In genomic region chr5:59138316-59138715, GRCm38 (mm10) we compare ENCODE assay signal across 19 mouse cellular contexts.
A peak's percentile ranks its signal among the peaks of the same experiment; 100 is the strongest.
DNase-seq lines count a peak whose midpoint lies in the region; ATAC-seq and TF ChIP-seq lines count a peak whose summit lies in the region.
"Had no signal": no experiment of that assay in that cellular context is flagged by ENCODE, and none has a peak within 500 bp of the region (broad histone marks: within the 10 kb centered on the region; RNA-seq: fewer than 3 reads in every experiment).

No protein-coding gene starts in this region.

- no peak overlapping the region for H3K4me2 ChIP-seq in embryonic facial prominence, embryonic 14.5 days (ENCODE audit: low read depth, low read length)
- H3K4me2 ChIP-seq in midbrain, embryonic 13.5 days (replicated peaks) = no peak overlapping the region; the same call in 1 of the 2 replicates
- H3K4me2 ChIP-seq in midbrain, embryonic 11.5 days = peak overlapping the region; percentile 4; the same call in 1 of the 2 replicates
- H3K4me2 ChIP-seq in midbrain, postnatal 0 days (ENCODE audit: low read depth, low read length, poor library complexity, severe bottlenecking) = peak overlapping the region; percentile 15; the same call in 1 of the 2 replicates
- H3K4me2 ChIP-seq: embryonic facial prominence, embryonic 12.5 days; forebrain, embryonic 12.5 days; heart, embryonic 11.5 days; heart, embryonic 15.5 days; hindbrain, embryonic 14.5 days had no signal

- H3K9me3 ChIP-seq in embryonic facial prominence, embryonic 14.5 days (ENCODE audit: control insufficient read depth, low read length) = no peaks in the 10 kb centered on the region
- no peaks in the 10 kb centered on the region for H3K9me3 ChIP-seq in embryonic facial prominence, embryonic 10.5 days
- no peaks in the 10 kb centered on the region for H3K9me3 ChIP-seq in midbrain, embryonic 10.5 days (replicated peaks)
- H3K9me3 ChIP-seq in midbrain, embryonic 13.5 days = no peaks in the 10 kb centered on the region
- H3K9me3 ChIP-seq in midbrain, embryonic 11.5 days (ENCODE audit: control insufficient read depth, low read length) = no peaks in the 10 kb centered on the region
- H3K9me3 ChIP-seq in midbrain, postnatal 0 days (ENCODE audit: low read length) = no peaks in the 10 kb centered on the region
- H3K9me3 ChIP-seq: embryonic facial prominence, embryonic 12.5 days; forebrain, embryonic 12.5 days; heart, embryonic 15.5 days; hindbrain, embryonic 10.5 days had no signal

- H3K4me3 ChIP-seq in embryonic facial prominence, embryonic 14.5 days (ENCODE audit: low read depth, low read length) = no peak overlapping the region
- H3K4me3 ChIP-seq in embryonic facial prominence, embryonic 10.5 days = no peak overlapping the region
- H3K4me3 ChIP-seq in midbrain, embryonic 10.5 days = no peak overlapping the region
- H3K4me3 ChIP-seq in midbrain, embryonic 13.5 days (replicated peaks) = no peak overlapping the region
- H3K4me3 ChIP-seq in midbrain, embryonic 11.5 days (ENCODE audit: low read depth, low read length) = no peak overlapping the region
- H3K4me3 ChIP-seq in midbrain, postnatal 0 days (ENCODE audit: low read depth, low read length) = no peak overlapping the region
- H3K4me3 ChIP-seq: embryonic facial prominence, embryonic 12.5 days; forebrain, embryonic 12.5 days; heart, adult 2 months; heart, embryonic 15.5 days; hindbrain, embryonic 10.5 days had no signal

- no peak overlapping the region for H3K9ac ChIP-seq in embryonic facial prominence, embryonic 14.5 days (ENCODE audit: low read depth, low read length)
- H3K9ac ChIP-seq in midbrain, embryonic 13.5 days (replicated peaks) = no peak overlapping the region
- no peak overlapping the region for H3K9ac ChIP-seq in midbrain, embryonic 11.5 days (ENCODE audit: low read length)
- H3K9ac ChIP-seq in midbrain, postnatal 0 days (replicated peaks; ENCODE audit: low read length, poor library complexity, severe bottlenecking) = no peak overlapping the region
- H3K9ac ChIP-seq: embryonic facial prominence, embryonic 12.5 days; forebrain, embryonic 12.5 days; heart, embryonic 15.5 days; hindbrain, embryonic 14.5 days had no signal

- no peak for TF ChIP-seq CTCF in midbrain, postnatal 0 days (IDR thresholded peaks at IDR 0.05)

- no peaks in the 10 kb centered on the region for H3K4me1 ChIP-seq in embryonic facial prominence, embryonic 14.5 days (ENCODE audit: control insufficient read depth, insufficient read depth, low read length)
- no peaks in the 10 kb centered on the region for H3K4me1 ChIP-seq in embryonic facial prominence, embryonic 10.5 days
- H3K4me1 ChIP-seq in midbrain, embryonic 10.5 days = peaks cover 22% of the 10 kb centered on the region
- peaks cover 14% of the 10 kb centered on the region; the same call in 1 of the 2 replicates for H3K4me1 ChIP-seq in midbrain, embryonic 13.5 days (replicated peaks)
- H3K4me1 ChIP-seq in midbrain, embryonic 11.5 days (ENCODE audit: control insufficient read depth, insufficient read depth, low read length) = peaks cover 7% of the 10 kb centered on the region
- no peaks in the 10 kb centered on the region for H3K4me1 ChIP-seq in midbrain, postnatal 0 days (ENCODE audit: insufficient read depth, low read length)
- H3K4me1 ChIP-seq: embryonic facial prominence, embryonic 12.5 days; heart, embryonic 15.5 days had no signal

- 66% methylated on average over 7 of the region's 7 CpGs for WGBS in embryonic facial prominence, embryonic 14.5 days
- WGBS in embryonic facial prominence, embryonic 10.5 days = 66% methylated on average over 7 of the region's 7 CpGs
- WGBS in midbrain, embryonic 10.5 days = 50% methylated on average over 7 of the region's 7 CpGs
- 33% methylated on average over 7 of the region's 7 CpGs for WGBS in midbrain, embryonic 13.5 days
- 46% methylated on average over 7 of the region's 7 CpGs for WGBS in midbrain, embryonic 11.5 days
- WGBS in midbrain, postnatal 0 days = 30% methylated on average over 7 of the region's 7 CpGs

- H3K27me3 ChIP-seq in embryonic facial prominence, embryonic 14.5 days (replicated peaks; ENCODE audit: control insufficient read depth, insufficient read depth, low read length) = no peaks in the 10 kb centered on the region
- no peaks in the 10 kb centered on the region for H3K27me3 ChIP-seq in embryonic facial prominence, embryonic 10.5 days (replicated peaks; ENCODE audit: low read depth, poor library complexity, severe bottlenecking)
- no peaks in the 10 kb centered on the region for H3K27me3 ChIP-seq in midbrain, embryonic 10.5 days (ENCODE audit: low read depth, poor library complexity, severe bottlenecking)
- H3K27me3 ChIP-seq in midbrain, embryonic 13.5 days = no peaks in the 10 kb centered on the region
- H3K27me3 ChIP-seq in midbrain, embryonic 11.5 days (ENCODE audit: control insufficient read depth, insufficient read depth, low read length) = no peaks in the 10 kb centered on the region
- H3K27me3 ChIP-seq in midbrain, postnatal 0 days (ENCODE audit: insufficient read depth, low read length) = no peaks in the 10 kb centered on the region
- H3K27me3 ChIP-seq: embryonic facial prominence, embryonic 12.5 days; forebrain, embryonic 12.5 days; heart, embryonic 15.5 days had no signal

- H3K27ac ChIP-seq in embryonic facial prominence, embryonic 14.5 days (replicated peaks; ENCODE audit: low read depth, low read length) = no peak overlapping the region
- H3K27ac ChIP-seq in embryonic facial prominence, embryonic 10.5 days (replicated peaks) = no peak overlapping the region
- 0 out of 2 replicates have a peak overlapping the region, but pooled peaks have one; percentile 13 for H3K27ac ChIP-seq in midbrain, embryonic 10.5 days (replicated peaks)
- no peak overlapping the region for H3K27ac ChIP-seq in midbrain, embryonic 13.5 days
- H3K27ac ChIP-seq in midbrain, embryonic 11.5 days (ENCODE audit: low read depth, low read length) = no peak overlapping the region
- H3K27ac ChIP-seq in midbrain, postnatal 0 days (ENCODE audit: low read depth, low read length) = no peak overlapping the region
- H3K27ac ChIP-seq: embryonic facial prominence, embryonic 12.5 days; forebrain, embryonic 12.5 days; heart, adult 2 months; heart, embryonic 15.5 days; hindbrain, embryonic 10.5 days; hindbrain, embryonic 14.5 days had no signal

- DNase-seq in embryonic facial prominence, embryonic 14.5 days (ENCODE audit: low spot score) = peak; percentile 10
- no peak for DNase-seq in embryonic facial prominence, embryonic 10.5 days (ENCODE audit: low spot score)
- DNase-seq in midbrain, embryonic 10.5 days (ENCODE audit: low spot score) = no peak
- peak; percentile 84 for DNase-seq in midbrain, embryonic 11.5 days (ENCODE audit: low spot score, missing footprints)
- no peak for DNase-seq in midbrain, postnatal 0 days (ENCODE audit: low spot score)
- no peak for DNase-seq in lung, postnatal 10 days
- DNase-seq: adrenal gland, postnatal 14 days; cerebellum, adult 18-20 months; cerebellum, adult 9-11 months; cerebellum, postnatal 36 days; gastrocnemius, postnatal 10 days; heart, adult 2 months had no signal

- no peaks in the 10 kb centered on the region for H3K36me3 ChIP-seq in embryonic facial prominence, embryonic 14.5 days (ENCODE audit: control insufficient read depth, insufficient read depth, low read length)
- no peaks in the 10 kb centered on the region for H3K36me3 ChIP-seq in embryonic facial prominence, embryonic 10.5 days (replicated peaks)
- H3K36me3 ChIP-seq in midbrain, embryonic 10.5 days = no peaks in the 10 kb centered on the region
- no peaks in the 10 kb centered on the region for H3K36me3 ChIP-seq in midbrain, embryonic 13.5 days
- no peaks in the 10 kb centered on the region for H3K36me3 ChIP-seq in midbrain, embryonic 11.5 days (ENCODE audit: control insufficient read depth, insufficient read depth, low read length)
- no peaks in the 10 kb centered on the region for H3K36me3 ChIP-seq in midbrain, postnatal 0 days (ENCODE audit: insufficient read depth, low read length)
- H3K36me3 ChIP-seq: embryonic facial prominence, embryonic 12.5 days; forebrain, embryonic 12.5 days; heart, embryonic 15.5 days; hindbrain, embryonic 10.5 days had no signal

- ATAC-seq in embryonic facial prominence, embryonic 14.5 days (ENCODE audit: low read depth) = no peak
- no peak for ATAC-seq in midbrain, embryonic 13.5 days
- no peak for ATAC-seq in midbrain, embryonic 11.5 days (ENCODE audit: low FRiP score)
- no peak for ATAC-seq in midbrain, postnatal 0 days (ENCODE audit: low FRiP score)

Comparison
In these comparisons a context has a peak if more than half of its experiments do, and no peak if none do; other contexts are left out.
1. DNase-seq: peak in embryonic facial prominence, embryonic 14.5 days (single experiment) and midbrain, embryonic 11.5 days (single experiment); none in embryonic facial prominence, embryonic 10.5 days (single experiment), midbrain, embryonic 10.5 days (single experiment), midbrain, postnatal 0 days (single experiment) and lung, postnatal 10 days (single experiment).
2. H3K4me2 ChIP-seq: peak in midbrain, embryonic 11.5 days (single experiment) and midbrain, postnatal 0 days (single experiment); none in embryonic facial prominence, embryonic 14.5 days (single experiment) and midbrain, embryonic 13.5 days (single experiment).